Mouse (Mus musculus) 3T3-L1 (cell line): ENCODE measurements around the gene Tusc2.
A peak's percentile ranks its signal among the peaks of the same experiment; 100 is the strongest.

Experiments
- DNase-seq: peaks from one replicate; pipeline ENCODE4 v3.0.0-alpha.2; 2015; ENCODE audit warnings: low read depth, low spot score

Tusc2 gene

DNA sequence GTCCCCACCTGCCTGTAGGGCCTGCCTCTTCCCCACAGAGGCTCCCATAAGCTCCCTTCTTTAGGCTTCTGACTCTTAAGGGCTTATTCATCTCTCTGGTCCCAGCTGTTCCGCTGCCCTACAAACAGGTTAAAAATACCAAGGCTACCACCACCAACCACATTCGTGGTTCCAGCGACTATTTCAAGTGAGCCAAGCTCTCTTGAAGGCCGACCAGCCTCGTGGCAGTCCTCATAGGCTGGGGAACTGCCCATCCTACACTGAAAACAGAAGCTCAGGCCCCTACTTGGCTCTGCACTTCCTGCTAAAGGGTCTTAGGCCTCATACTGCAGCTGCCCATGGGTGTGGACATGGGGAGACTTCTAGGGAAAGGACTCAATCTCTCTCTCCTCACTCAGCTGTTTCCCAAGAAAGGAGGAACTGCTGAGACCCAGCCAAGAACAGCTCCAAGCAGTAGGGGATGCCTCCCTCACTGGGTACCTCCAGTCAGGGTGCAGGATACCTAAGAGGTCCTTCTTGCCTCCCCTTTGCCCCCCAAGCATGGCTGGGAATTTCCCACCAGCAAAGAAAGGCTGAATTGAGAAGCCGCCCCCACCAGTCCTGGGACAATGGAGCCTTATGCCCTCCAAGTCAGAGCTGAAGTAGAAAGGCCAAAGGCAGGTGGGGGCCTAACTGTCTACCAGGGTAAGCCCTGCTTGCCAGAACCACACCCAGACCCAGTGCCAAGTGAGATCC is 48.6 kb downstream of the Tusc2 start:
- no peak for DNase-seq

GRCm38 (mm10) chr9:107612191-107612944 is 49.3 kb downstream of the Tusc2 start:
- DNase-seq, result peak; percentile 95

GRCm38 (mm10) chr9:107612945-107613569 is 50.0 kb downstream of the Tusc2 start:
- peak; percentile 57 for DNase-seq

DNA sequence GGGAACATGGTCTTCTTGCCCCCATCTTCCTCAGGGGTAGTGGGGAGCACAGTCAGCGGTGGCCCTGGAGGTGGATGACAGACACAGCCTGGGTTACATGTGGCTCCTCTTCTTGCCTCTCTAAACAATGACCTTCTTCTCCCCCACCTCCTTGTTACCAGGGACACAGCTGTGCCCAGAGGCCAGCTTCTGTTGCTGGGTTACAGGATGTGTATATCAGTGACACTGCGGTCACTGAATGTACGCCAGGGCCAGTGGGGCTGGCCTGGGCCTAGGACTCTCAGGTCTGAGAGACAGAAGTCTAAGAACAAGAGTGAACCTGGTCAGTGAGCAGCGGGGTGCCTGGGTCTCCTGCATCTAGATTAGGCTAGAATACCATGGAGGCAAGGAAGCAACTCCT is 52.0 kb downstream of the Tusc2 start:
- no peak for DNase-seq
